Mouse (Mus musculus) ovary, adult 2 months (tissue): ENCODE data around the gene Sorl1. TPM values are rescaled to one million over a fixed set of nuclear protein-coding genes. Genes with fewer than 3 reads are reported as not detected.

Experiments
- polyA plus RNA-seq: library from polyadenylated mRNA; depleted of rRNA; stranded (reverse); fragments of >200 nt; gene quantifications from 2 replicates; pipeline ENCODE4 v1.2.3, GENCODE M21; 2012; rRNA removed

Sorl1 gene
- 13.8 and 18.6 TPM in 2 replicates for polyA plus RNA-seq

DNA sequence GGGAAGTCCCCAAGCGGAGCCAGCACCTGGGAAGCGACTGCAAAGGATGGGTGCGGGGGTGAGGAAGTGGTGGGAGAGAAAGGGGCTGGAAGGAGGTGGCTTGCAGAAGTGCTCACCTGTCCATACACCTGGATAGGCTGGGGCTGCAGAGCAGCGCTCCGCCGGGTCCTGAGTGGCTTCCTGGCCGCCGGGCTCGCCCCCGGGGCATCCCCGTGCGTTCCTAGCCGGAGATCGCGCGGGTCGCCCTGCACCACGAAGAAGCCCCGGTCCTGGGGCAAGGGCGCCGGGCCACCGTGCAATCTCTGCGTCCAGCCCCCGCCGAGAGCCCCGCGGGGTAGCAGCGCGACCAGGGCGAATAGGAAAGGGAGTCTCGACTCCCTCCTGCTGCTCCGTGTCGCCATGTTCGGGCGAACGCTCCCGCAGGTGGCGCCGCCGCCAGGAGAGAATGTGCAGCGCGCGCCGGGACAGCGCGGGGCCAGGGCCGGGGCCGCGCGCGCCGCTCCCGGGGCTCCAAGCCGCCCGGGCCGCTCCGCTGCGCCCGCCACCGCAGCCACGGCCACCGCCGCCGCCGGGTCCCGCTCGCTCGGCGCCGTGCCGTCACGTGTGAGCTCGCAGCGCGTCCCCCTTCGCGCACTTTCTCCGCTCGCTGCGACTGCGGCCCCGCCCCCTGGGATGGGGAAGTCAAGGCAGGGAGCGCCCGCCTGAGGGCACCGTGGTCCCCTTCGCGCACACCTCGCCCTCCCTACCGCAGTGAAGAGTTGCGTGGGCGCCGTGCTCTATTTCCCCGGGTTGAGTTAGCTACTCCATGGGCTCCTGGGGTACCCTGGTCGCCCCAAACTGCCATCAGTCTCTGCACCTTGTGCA lies at the start of gene Sorl1:
Gene Sorl1, minus strand, starts transcription at position 585 of the 864 bp plus-strand sequence.

Other genes starting within 250 kb of the Sorl1 start
- gene Sc5d, start 140.0 kb upstream of the Sorl1 start, polyA plus RNA-seq = 39.5 and 77.7 TPM in 2 replicates